Mouse (Mus musculus): ENCODE results near the gene Smcr8. TPM values are rescaled to one million over a fixed set of nuclear protein-coding genes. Genes with fewer than 3 reads are reported as not detected.

The Smcr8 gene
- total RNA-seq, 1 experiment from 2014 or later = 27.5 TPM

Small RNAs within 50 kb of the gene (microRNA-seq; reads per million reads assigned to microRNA genes)
- gene Mir5100 = 2.5 to 4.1 reads per million in 2 experiments

Other genes starting within 250 kb of the Smcr8 start
- gene Alkbh5, start 241.1 kb upstream of the Smcr8 start, total RNA-seq (2021) = 114 and 126 TPM in 2 replicates
- 25.6 and 28.6 TPM in 2 replicates for gene Llgl1, start 77.8 kb upstream of the Smcr8 start, total RNA-seq (2021)
- gene Flii, start 50.3 kb upstream of the Smcr8 start, total RNA-seq (2021) = 167 and 175 TPM in 2 replicates
- 39.8 and 45.0 TPM in 2 replicates for gene Mief2, start 49.1 kb upstream of the Smcr8 start, total RNA-seq (2021)
- 13.2 and 13.7 TPM in 2 replicates for gene Top3a, start 159 bp upstream of the Smcr8 start, total RNA-seq (2021)
- 82.3 and 91.4 TPM in 2 replicates for gene Shmt1, start 34.2 kb downstream of the Smcr8 start, total RNA-seq (2021)
- 38.7 and 49.5 TPM in 2 replicates for gene Dhrs7b, start 53.1 kb downstream of the Smcr8 start, total RNA-seq (2021)
- gene Tmem11, start 101.7 kb downstream of the Smcr8 start, total RNA-seq (2021) = 40.4 and 41.5 TPM in 2 replicates
- 21.5 and 27.5 TPM in 2 replicates for gene Natd1, start 137.2 kb downstream of the Smcr8 start, total RNA-seq (2021)
- gene Map2k3, start 154.5 kb downstream of the Smcr8 start, total RNA-seq (2021) = 128 and 161 TPM in 2 replicates
- 2.2 TPM in 2 replicates for gene Kcnj12, start 245.0 kb downstream of the Smcr8 start, total RNA-seq (2021)

Measured in adrenal gland, postnatal 25 days (tissue).